Mouse (Mus musculus) left cerebral cortex, adult 9 months (tissue): ENCODE measurements around the gene Vax2.

Experiments
- DNase-seq, 2 experiments: peaks; one replicate each; pipeline ENCODE4 v3.0.0; 2022; ENCODE audit warnings: low spot score in 2 of 2

Gene Vax2

GRCm38 (mm10) chr6:83711725-83712475, 836 bp downstream of the Vax2 start:
- no peak for DNase-seq

- DNase-seq = no peak
These were observed 2.4 kb downstream of the Vax2 start for GRCm38 (mm10) chr6:83713271-83714136.

DNA sequence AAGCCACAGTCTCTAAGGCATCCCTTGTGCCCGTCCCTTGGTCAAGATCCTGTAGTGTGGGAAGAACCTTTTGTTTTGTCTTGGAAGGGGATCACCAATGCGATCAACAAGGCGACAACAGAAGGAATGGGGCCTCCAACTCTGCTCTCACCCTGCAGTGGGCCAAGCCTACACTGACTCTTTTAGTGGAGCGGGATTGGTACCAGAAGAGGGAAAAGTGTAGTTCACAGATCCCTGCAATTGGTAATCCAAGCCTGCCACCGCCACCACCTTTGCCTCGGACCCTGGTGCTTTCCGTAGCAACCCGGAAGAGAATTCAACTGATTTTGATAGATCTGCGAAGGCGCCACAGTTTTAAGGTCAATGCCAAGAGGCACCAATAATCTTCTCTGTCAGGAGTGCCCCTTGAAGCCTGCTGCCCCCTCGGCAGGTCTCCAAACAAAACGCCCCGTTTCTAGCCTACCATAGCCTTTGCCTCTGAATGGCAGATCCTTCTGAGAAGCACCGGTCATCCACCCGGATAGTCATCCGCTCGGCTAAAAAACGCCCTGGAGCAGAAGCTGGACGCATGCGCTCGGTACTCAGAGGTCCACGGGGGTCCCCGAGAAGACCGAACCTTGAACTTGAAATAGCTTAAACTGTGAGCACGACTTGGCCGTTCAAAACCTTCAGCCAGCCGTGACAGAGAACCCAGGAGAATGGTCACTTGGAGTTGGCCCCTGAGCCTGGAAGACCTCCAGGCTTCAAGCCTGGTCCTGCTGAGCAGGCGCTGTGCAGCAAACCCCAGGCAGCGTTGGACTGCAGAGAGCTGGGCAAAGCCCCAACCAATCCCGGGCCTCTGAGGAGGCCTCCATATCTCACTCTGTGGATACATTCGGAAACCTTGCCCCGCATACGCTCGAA, 3.4 kb downstream of the Vax2 start:
- no peak for DNase-seq

- no peak for DNase-seq
These were observed 4.6 kb downstream of the Vax2 start for GRCm38 (mm10) chr6:83715461-83716196.

DNA sequence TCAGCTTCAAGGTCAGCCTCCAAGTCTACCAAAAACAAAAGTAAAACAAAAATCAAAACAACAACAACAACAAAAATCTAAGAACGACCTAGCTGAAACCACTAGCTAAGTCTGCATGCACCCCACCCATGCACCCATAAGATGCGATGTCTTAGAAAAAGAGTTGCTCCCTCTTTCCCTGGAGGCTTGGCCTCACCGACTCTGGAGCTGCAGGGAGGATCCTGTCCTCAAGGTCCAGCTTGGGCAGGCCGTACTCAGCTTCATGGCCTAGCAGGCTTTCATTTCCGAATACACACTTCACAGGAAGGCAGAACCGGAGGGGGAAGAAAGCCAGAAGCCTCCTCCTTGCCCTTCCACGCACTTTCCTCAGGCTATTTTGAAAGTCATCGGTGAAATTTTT, 6.0 kb downstream of the Vax2 start:
- no peak for DNase-seq

- DNase-seq = no peak
These were observed 11.5 kb downstream of the Vax2 start for GRCm38 (mm10) chr6:83722526-83722925.

DNA sequence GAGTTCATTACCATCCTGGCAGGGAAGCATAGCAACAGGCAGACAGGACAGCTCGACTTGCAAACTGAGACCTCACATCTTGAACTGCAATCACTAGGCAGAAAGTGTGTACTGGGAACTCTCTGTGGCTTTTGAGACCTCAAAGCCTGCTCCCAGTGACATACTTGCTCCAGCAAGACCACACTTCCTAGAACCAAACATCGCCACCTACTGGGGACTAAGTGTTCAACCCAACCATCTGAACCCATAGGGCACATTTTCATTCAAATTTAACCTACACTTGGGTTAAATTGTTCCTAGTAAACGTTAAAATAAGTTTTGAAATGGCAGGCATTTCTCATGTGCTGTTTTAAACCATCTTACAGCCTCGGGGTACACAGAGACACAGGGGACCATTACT, 16.1 kb downstream of the Vax2 start:
- no peak for DNase-seq

DNA sequence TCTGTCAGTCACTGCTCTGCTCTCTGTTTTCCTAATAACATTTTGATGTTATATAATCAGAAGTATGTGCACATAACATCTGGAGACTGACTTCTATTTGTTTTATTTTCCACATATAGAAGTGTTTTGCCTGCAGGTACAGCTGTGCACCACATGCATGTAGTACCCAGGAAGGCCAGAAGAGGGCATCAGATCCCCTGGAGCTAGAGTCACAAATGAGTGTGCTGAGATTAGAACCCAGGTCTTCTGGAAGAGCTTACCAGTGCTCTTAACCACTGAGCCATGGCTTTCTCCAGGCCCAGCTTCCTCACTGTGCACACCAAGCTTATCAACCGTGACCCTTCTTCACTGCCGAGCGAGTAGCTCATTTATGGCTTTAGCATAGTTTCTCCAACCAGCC, 17.4 kb downstream of the Vax2 start:
- DNase-seq = no peak

DNA sequence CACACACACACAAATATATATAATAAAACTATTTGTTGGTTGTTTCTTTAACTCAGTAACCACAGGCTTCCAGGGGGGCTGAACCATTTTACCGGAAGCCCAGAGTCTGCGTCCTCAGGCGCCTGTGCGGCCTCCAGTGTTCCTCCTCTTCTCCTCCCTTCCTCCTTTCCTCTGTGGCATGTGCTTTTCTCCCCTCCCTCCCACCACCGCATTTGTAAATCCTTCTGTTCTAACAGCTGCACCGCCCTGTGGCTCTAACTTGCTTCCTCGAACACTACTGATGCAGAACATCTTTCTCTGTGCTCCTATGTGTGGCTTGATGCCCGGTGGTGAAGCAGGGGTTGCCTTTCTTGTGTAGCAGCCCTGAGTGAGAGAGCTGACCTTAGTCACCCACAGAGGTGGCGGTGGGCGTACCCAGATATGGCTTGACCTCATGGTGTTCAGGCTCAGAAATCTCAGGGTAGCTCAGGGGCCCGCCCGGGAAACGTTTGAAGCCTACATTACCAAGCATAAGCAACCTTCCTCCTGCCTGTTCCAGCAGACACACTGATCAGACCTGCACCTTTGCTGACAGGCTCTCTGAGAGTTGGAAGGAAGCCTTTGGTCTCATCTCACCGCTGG, 18.4 kb downstream of the Vax2 start:
- DNase-seq = no peak

DNA sequence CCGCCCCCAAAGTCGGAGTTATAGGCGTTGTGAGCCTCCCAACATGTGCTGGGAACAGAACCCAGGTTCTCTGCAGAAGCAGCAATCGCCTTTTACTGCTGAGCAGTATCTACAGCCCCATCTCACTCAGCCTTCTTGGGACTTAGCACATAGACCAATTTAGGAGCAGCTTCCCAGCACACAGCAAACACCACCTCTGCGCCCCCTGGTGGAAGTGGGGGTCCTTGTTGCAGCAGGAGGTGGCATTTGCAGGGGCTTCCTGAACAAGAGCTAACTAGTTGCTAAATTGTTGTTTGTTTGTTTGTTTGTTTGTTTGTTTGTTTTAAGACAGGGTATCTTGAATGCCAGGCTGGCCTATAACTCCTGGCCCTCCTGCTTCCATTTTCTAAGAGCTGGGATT, 20.1 kb downstream of the Vax2 start:
- peak in 1 of 2 experiments; percentile 34 for DNase-seq

DNA sequence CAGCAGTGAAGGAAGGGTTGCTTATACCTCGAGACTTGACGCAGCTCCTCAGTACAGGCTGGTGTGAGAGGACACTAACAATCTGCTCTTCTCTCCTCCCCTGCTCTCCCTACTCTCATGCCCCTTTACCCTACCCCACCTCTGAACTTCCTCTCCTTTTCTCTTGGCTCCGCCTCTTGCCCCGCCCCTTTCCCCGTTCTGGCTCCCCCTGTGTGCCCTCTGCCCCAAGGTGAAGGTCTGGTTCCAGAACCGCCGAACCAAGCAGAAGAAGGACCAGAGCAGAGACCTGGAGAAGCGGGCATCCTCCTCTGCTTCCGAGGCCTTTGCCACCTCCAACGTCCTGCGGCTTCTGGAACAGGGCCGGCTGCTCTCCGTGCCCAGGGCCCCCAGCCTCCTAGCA, 26.2 kb downstream of the Vax2 start:
- no peak for DNase-seq

DNA sequence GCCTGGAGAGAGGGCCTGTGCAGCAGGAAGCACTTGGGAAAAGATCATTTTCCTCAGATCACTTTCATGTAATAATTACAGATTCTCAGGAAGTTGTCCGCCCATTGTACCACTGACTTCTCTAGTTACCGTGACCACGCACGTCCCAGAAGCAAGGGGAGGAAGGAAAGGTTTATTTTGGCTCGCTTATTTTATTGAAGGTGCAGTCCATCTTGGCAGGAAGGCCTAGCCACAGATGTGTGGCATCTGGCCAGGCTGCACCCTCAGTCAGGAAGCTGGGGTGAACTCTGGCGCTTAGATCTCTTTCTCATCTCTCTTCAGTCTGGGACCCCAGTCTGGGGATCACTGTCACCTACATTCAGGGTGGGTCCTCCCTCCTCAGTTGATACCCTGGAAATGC, 27.5 kb downstream of the Vax2 start:
- DNase-seq = no peak

DNA sequence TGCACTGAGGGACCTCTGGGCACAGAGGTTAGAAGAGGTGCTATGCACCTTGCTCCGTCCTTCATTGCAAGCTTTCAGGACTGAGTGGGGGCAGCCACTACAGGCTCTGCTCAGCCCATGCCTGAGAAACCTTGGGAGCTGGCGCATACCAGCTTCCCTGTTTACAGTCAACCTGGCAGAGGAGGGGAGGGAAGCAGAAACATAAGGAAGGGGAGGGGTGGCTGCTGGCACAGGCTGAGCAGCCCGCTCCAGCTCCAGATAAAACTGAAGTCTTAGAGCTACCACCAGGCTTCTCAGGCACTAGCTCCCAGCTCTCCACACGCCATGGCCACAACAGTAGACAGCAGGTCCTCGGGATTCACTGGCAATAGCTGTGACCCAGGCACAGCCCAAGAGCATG, 31.7 kb downstream of the Vax2 start, which contains the start of gene Atp6v1b1:
Atp6v1b1 (plus strand) TSS at position 230 of the 400 bp plus-strand sequence.
- DNase-seq = no peak

DNA sequence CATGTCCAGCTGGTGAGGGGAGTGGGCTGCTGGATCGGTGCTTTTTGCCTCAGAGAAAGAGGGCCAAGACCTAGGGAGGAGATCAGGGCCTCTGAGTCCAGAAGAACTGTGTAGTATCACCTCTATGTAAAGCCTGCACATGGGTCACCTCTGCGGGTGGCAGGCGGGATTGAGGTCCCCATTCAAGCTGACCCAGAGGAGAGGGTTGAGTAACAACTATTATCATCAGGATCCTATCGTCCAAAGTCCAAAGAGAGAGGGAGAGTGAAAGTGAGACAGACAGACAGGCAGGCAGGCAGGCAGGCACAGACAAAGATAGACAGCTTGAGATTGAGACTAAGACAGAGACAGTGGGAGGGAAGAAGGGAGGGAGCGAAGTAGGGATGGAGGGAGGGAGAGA, 32.1 kb downstream of the Vax2 start:
- no peak for DNase-seq

GRCm38 (mm10) chr6:83744126-83744525, 33.1 kb downstream of the Vax2 start:
- DNase-seq = no peak

GRCm38 (mm10) chr6:83744557-83744956, 33.5 kb downstream of the Vax2 start:
- no peak for DNase-seq

DNA sequence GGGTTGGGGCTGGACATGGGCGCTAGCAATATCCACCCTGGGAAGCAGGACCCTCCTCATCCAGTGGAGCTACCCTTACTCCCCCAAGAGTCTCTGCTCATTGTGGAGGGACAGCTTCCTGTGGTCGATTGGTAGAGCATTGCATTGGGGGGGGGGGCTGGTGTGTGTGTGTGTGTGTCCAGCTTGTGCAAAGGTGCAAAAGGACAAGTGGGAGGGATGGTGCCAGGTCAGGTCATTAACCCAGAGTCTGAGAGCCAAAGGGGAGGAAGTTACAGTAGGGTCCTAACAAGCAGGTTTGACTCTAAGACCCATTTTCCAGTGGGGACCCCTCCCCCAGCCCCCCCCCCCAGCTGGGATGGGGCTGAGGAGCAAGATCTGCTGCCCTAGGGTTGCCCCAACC, 34.4 kb downstream of the Vax2 start:
- DNase-seq = no peak

- DNase-seq = no peak
These were observed 38.2 kb downstream of the Vax2 start for GRCm38 (mm10) chr6:83749286-83749685.

DNA sequence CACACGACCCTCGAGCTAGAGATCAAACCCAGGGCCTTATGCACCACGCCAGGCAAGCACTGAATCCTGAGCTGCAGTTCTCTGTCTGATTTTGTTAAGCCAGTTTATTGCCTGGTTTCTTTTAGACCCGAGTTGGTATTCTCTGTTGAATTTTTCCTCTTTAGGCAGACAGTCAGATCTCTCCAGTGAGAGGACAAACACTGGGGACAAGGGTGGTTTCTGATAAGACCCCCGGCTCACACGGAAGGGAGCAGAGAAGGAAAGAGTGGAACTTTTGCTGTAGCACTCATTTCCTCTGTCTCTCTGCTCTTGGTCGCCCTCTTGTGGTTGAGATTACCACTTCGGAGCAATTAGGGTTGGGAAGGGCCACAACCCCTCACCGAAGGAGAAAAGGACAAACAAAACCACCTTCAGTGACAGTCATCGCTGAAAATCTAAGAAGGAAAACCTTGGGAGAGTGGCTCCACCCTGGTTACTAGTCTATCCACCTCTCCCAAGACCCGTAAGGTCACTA, 39.2 kb downstream of the Vax2 start:
- peak in 1 of 2 experiments; percentile 45 for DNase-seq

DNA sequence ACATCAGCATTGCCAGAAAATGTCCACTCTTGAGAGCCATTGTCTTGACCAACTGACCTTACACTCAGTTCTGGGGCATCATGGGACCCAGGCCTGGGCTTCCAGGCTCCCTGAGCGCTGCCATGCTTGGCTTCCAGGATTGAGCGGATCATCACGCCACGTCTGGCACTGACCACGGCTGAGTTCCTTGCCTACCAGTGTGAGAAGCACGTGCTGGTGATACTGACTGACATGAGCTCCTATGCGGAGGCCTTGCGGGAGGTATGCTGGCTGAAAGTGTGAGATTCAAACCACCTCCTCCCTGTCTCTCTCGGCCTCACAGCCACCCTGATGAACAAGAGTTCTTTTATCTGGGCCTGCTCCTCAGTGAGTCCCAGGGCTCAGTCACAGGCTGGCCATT, 45.0 kb downstream of the Vax2 start:
- DNase-seq = no peak

- DNase-seq = no peak
These were observed 51.3 kb downstream of the Vax2 start, which contains the start of gene Ankrd53 for GRCm38 (mm10) chr6:83762344-83762743. Gene Ankrd53 (plus strand): TSS chr6:83762644.
